Mouse (Mus musculus): Measurements from ENCODE around the gene Ppp6r1. TPM values are rescaled to one million over a fixed set of nuclear protein-coding genes. Genes with fewer than 3 reads are reported as not detected.

Gene Ppp6r1
- polyA plus RNA-seq, 1 experiment from 2014 or later = 8.1 TPM

- no peak overlapping the region for H3K4me2 ChIP-seq (ENCODE audit: low read length)
- ATAC-seq (ENCODE audit: insufficient number of reproducible peaks, insufficient read depth, low FRiP score, low read depth) = no peak
- H3K4me1 ChIP-seq (ENCODE audit: control insufficient read depth in 2 of 2, insufficient read depth in 2 of 2, low read length in 2 of 2) = peaks cover 10 to 41% of the 10 kb centered on the region in 2 experiments
- peaks cover 16% of the 10 kb centered on the region for H3K36me3 ChIP-seq (ENCODE audit: control insufficient read depth, insufficient read depth, low read length)
- no peaks in the 10 kb centered on the region for H3K9me3 ChIP-seq (ENCODE audit: control insufficient read depth, low read length)
- H3K4me3 ChIP-seq (ENCODE audit: control insufficient read depth in 1 of 2, insufficient read depth in 1 of 2, low read depth in 1 of 2, low read length in 2 of 2) = no peak overlapping the region
- WGBS = 69% methylated on average over 8 of the region's 8 CpGs
- no peaks in the 10 kb centered on the region for H3K27me3 ChIP-seq (ENCODE audit: control insufficient read depth, insufficient read depth, low read length)
- H3K27ac ChIP-seq (replicated peaks in 1 of 2; ENCODE audit: control insufficient read depth in 1 of 2, insufficient read depth in 1 of 2, low read depth in 2 of 2, low read length in 2 of 2) = no peak overlapping the region
- no peak overlapping the region for H3K9ac ChIP-seq (ENCODE audit: low read length)
These were observed 7.2 kb downstream of the Ppp6r1 start for GRCm38 (mm10) chr7:4651581-4651980.

GRCm38 (mm10) chr7:4647992-4648391, 10.8 kb downstream of the Ppp6r1 start:
- H3K4me3 ChIP-seq (ENCODE audit: control insufficient read depth in 1 of 2, insufficient read depth in 1 of 2, low read depth in 1 of 2, low read length in 2 of 2) = no peak overlapping the region
- H3K9ac ChIP-seq (ENCODE audit: low read length) = no peak overlapping the region
- WGBS = 74% methylated on average over 2 of the region's 2 CpGs
- no peaks in the 10 kb centered on the region for H3K9me3 ChIP-seq (ENCODE audit: control insufficient read depth, low read length)
- peak overlapping the region in 1 of 2 experiments; percentile 34; a peak in 1 of 4 replicates for H3K27ac ChIP-seq (replicated peaks in 1 of 2; ENCODE audit: control insufficient read depth in 1 of 2, insufficient read depth in 1 of 2, low read depth in 2 of 2, low read length in 2 of 2)
- peaks cover 41% of the 10 kb centered on the region for H3K36me3 ChIP-seq (ENCODE audit: control insufficient read depth, insufficient read depth, low read length)
- H3K4me2 ChIP-seq (ENCODE audit: low read length) = no peak overlapping the region
- H3K27me3 ChIP-seq (ENCODE audit: control insufficient read depth, insufficient read depth, low read length) = no peaks in the 10 kb centered on the region
- peaks cover 10 to 17% of the 10 kb centered on the region in 2 experiments for H3K4me1 ChIP-seq (ENCODE audit: control insufficient read depth in 2 of 2, insufficient read depth in 2 of 2, low read length in 2 of 2)
- no peak for ATAC-seq (ENCODE audit: insufficient number of reproducible peaks, insufficient read depth, low FRiP score, low read depth)

- H3K9ac ChIP-seq (ENCODE audit: low read length) = peak overlapping the region; percentile 18; the same call in 1 of the 2 replicates
- ATAC-seq (ENCODE audit: insufficient number of reproducible peaks, insufficient read depth, low FRiP score, low read depth) = peak; percentile 61; the same call in 1 of the 2 replicates
- WGBS = 23% methylated on average over 6 of the region's 6 CpGs
- H3K4me1 ChIP-seq (ENCODE audit: control insufficient read depth in 2 of 2, insufficient read depth in 2 of 2, low read length in 2 of 2) = peaks cover 6 to 10% of the 10 kb centered on the region in 2 experiments
- H3K9me3 ChIP-seq (ENCODE audit: control insufficient read depth, low read length) = no peaks in the 10 kb centered on the region
- H3K36me3 ChIP-seq (ENCODE audit: control insufficient read depth, insufficient read depth, low read length) = peaks cover 48% of the 10 kb centered on the region
- H3K4me2 ChIP-seq (ENCODE audit: low read length) = no peak overlapping the region
- H3K4me3 ChIP-seq (ENCODE audit: control insufficient read depth in 1 of 2, insufficient read depth in 1 of 2, low read depth in 1 of 2, low read length in 2 of 2) = no peak overlapping the region
- no peaks in the 10 kb centered on the region for H3K27me3 ChIP-seq (ENCODE audit: control insufficient read depth, insufficient read depth, low read length)
- peak overlapping the region; percentile 34 to 45; a peak in 3 of 4 replicates for H3K27ac ChIP-seq (replicated peaks in 1 of 2; ENCODE audit: control insufficient read depth in 1 of 2, insufficient read depth in 1 of 2, low read depth in 2 of 2, low read length in 2 of 2)
These were observed 11.5 kb downstream of the Ppp6r1 start for GRCm38 (mm10) chr7:4647291-4647690.

GRCm38 (mm10) chr7:4646806-4647205, 12.0 kb downstream of the Ppp6r1 start:
- Histone ChIP-seq H3K36me3 (ENCODE audit: control insufficient read depth, insufficient read depth, low read length) (peaks cover 53% of the 10 kb centered on the region), H3K4me3 (ENCODE audit: control insufficient read depth in 1 of 2, insufficient read depth in 1 of 2, low read depth in 1 of 2, low read length in 2 of 2) (no peak overlapping the region), H3K27ac (replicated peaks in 1 of 2; ENCODE audit: control insufficient read depth in 1 of 2, insufficient read depth in 1 of 2, low read depth in 2 of 2, low read length in 2 of 2) (peak overlapping the region in 1 of 2 experiments; percentile 45; a peak in 1 of 4 replicates), H3K9me3 (ENCODE audit: control insufficient read depth, low read length) (no peaks in the 10 kb centered on the region), H3K27me3 (ENCODE audit: control insufficient read depth, insufficient read depth, low read length) (no peaks in the 10 kb centered on the region), H3K4me2 (ENCODE audit: low read length) (no peak overlapping the region), H3K4me1 (ENCODE audit: control insufficient read depth in 2 of 2, insufficient read depth in 2 of 2, low read length in 2 of 2) (peaks cover 6% of the 10 kb centered on the region in 2 experiments), H3K9ac (ENCODE audit: low read length) (peak overlapping the region; percentile 18; the same call in 1 of the 2 replicates)
- WGBS = 92% methylated on average over 3 of the region's 3 CpGs
- no peak for ATAC-seq (ENCODE audit: insufficient number of reproducible peaks, insufficient read depth, low FRiP score, low read depth)

GRCm38 (mm10) chr7:4643225-4643624, 15.6 kb downstream of the Ppp6r1 start:
- WGBS = 81% methylated on average over 6 of the region's 6 CpGs
- no peak for ATAC-seq (ENCODE audit: insufficient number of reproducible peaks, insufficient read depth, low FRiP score, low read depth)
- peaks cover 81% of the 10 kb centered on the region for H3K36me3 ChIP-seq (ENCODE audit: control insufficient read depth, insufficient read depth, low read length)

GRCm38 (mm10) chr7:4641956-4642355, 16.9 kb downstream of the Ppp6r1 start:
- WGBS = 83% methylated on average over 7 of the region's 7 CpGs

More at GRCm38 (mm10) chr7:4643225-4643624, 15.6 kb downstream of the Ppp6r1 start:
- no peak overlapping the region for H3K4me3 ChIP-seq (ENCODE audit: control insufficient read depth in 1 of 2, insufficient read depth in 1 of 2, low read depth in 1 of 2, low read length in 2 of 2)
- H3K27ac ChIP-seq (replicated peaks in 1 of 2; ENCODE audit: control insufficient read depth in 1 of 2, insufficient read depth in 1 of 2, low read depth in 2 of 2, low read length in 2 of 2) = no peak overlapping the region
- H3K9ac ChIP-seq (ENCODE audit: low read length) = no peak overlapping the region
- no peaks in the 10 kb centered on the region for H3K9me3 ChIP-seq (ENCODE audit: control insufficient read depth, low read length)
- H3K4me2 ChIP-seq (ENCODE audit: low read length) = no peak overlapping the region
- peaks cover 4 to 6% of the 10 kb centered on the region in 2 experiments; a peak in 3 of 4 replicates for H3K4me1 ChIP-seq (ENCODE audit: control insufficient read depth in 2 of 2, insufficient read depth in 2 of 2, low read length in 2 of 2)
- H3K27me3 ChIP-seq (ENCODE audit: control insufficient read depth, insufficient read depth, low read length) = no peaks in the 10 kb centered on the region

GRCm38 (mm10) chr7:4641155-4641554, 17.7 kb downstream of the Ppp6r1 start:
- Histone ChIP-seq H3K36me3 (ENCODE audit: control insufficient read depth, insufficient read depth, low read length) (peaks cover 91% of the 10 kb centered on the region), H3K4me2 (ENCODE audit: low read length) (no peak overlapping the region), H3K4me3 (ENCODE audit: control insufficient read depth in 1 of 2, insufficient read depth in 1 of 2, low read depth in 1 of 2, low read length in 2 of 2) (no peak overlapping the region), H3K4me1 (ENCODE audit: control insufficient read depth in 2 of 2, insufficient read depth in 2 of 2, low read length in 2 of 2) (no peaks in the 10 kb centered on the region), H3K27ac (replicated peaks in 1 of 2; ENCODE audit: control insufficient read depth in 1 of 2, insufficient read depth in 1 of 2, low read depth in 2 of 2, low read length in 2 of 2) (no peak overlapping the region), H3K27me3 (ENCODE audit: control insufficient read depth, insufficient read depth, low read length) (no peaks in the 10 kb centered on the region), H3K9ac (ENCODE audit: low read length) (no peak overlapping the region), H3K9me3 (ENCODE audit: control insufficient read depth, low read length) (no peaks in the 10 kb centered on the region)
- 76% methylated on average over 11 of the region's 11 CpGs for WGBS
- ATAC-seq (ENCODE audit: insufficient number of reproducible peaks, insufficient read depth, low FRiP score, low read depth) = no peak

More at GRCm38 (mm10) chr7:4641956-4642355, 16.9 kb downstream of the Ppp6r1 start:
- Histone ChIP-seq H3K27ac (replicated peaks in 1 of 2; ENCODE audit: control insufficient read depth in 1 of 2, insufficient read depth in 1 of 2, low read depth in 2 of 2, low read length in 2 of 2) (no peak overlapping the region), H3K9ac (ENCODE audit: low read length) (no peak overlapping the region), H3K36me3 (ENCODE audit: control insufficient read depth, insufficient read depth, low read length) (peaks cover 92% of the 10 kb centered on the region), H3K4me3 (ENCODE audit: control insufficient read depth in 1 of 2, insufficient read depth in 1 of 2, low read depth in 1 of 2, low read length in 2 of 2) (no peak overlapping the region), H3K27me3 (ENCODE audit: control insufficient read depth, insufficient read depth, low read length) (no peaks in the 10 kb centered on the region), H3K9me3 (ENCODE audit: control insufficient read depth, low read length) (no peaks in the 10 kb centered on the region), H3K4me2 (ENCODE audit: low read length) (no peak overlapping the region), H3K4me1 (ENCODE audit: control insufficient read depth in 2 of 2, insufficient read depth in 2 of 2, low read length in 2 of 2) (peaks cover 1 to 3% of the 10 kb centered on the region in 2 experiments; a peak in 2 of 4 replicates)
- ATAC-seq (ENCODE audit: insufficient number of reproducible peaks, insufficient read depth, low FRiP score, low read depth) = no peak

GRCm38 (mm10) chr7:4636179-4636578, 22.6 kb downstream of the Ppp6r1 start:
- Histone ChIP-seq H3K9me3 (ENCODE audit: control insufficient read depth, low read length) (no peaks in the 10 kb centered on the region), H3K9ac (ENCODE audit: low read length) (no peak overlapping the region), H3K36me3 (ENCODE audit: control insufficient read depth, insufficient read depth, low read length) (peaks cover 91% of the 10 kb centered on the region), H3K27me3 (ENCODE audit: control insufficient read depth, insufficient read depth, low read length) (no peaks in the 10 kb centered on the region), H3K4me1 (ENCODE audit: control insufficient read depth in 2 of 2, insufficient read depth in 2 of 2, low read length in 2 of 2) (no peaks in the 10 kb centered on the region), H3K4me2 (ENCODE audit: low read length) (no peak overlapping the region), H3K27ac (replicated peaks in 1 of 2; ENCODE audit: control insufficient read depth in 1 of 2, insufficient read depth in 1 of 2, low read depth in 2 of 2, low read length in 2 of 2) (no peak overlapping the region), H3K4me3 (ENCODE audit: control insufficient read depth in 1 of 2, insufficient read depth in 1 of 2, low read depth in 1 of 2, low read length in 2 of 2) (no peak overlapping the region)
- ATAC-seq (ENCODE audit: insufficient number of reproducible peaks, insufficient read depth, low FRiP score, low read depth) = no peak
- WGBS = 81% methylated on average over 4 of the region's 4 CpGs
